Mouse (Mus musculus): ENCODE data around the gene Actbl2.

Gene Actbl2

GRCm38 (mm10) chr13:111269789-111270335 lies 15.0 kb downstream of the Actbl2 start:
- no peak for DNase-seq (ENCODE audit: low spot score)

DNA sequence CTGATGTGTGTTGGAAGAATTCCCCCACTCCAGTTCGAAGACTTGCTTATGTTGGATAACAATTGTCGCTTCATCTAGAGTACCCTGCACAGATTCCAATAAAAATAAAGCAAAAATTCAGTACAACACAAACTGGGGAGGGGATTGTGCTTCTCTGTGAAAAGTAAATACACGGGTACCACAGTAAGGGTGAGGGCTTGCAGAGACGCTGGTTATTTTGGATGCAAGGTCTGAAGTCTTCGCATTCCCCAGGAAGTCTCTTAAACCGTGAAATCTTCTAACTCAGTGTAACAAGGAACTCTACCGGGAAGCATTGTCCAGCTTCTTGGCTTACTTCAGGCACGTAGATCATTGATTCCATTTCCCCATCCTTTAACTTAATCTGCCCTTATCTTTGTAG lies 17.1 kb downstream of the Actbl2 start:
- no peak for DNase-seq (ENCODE audit: low spot score)

DNA sequence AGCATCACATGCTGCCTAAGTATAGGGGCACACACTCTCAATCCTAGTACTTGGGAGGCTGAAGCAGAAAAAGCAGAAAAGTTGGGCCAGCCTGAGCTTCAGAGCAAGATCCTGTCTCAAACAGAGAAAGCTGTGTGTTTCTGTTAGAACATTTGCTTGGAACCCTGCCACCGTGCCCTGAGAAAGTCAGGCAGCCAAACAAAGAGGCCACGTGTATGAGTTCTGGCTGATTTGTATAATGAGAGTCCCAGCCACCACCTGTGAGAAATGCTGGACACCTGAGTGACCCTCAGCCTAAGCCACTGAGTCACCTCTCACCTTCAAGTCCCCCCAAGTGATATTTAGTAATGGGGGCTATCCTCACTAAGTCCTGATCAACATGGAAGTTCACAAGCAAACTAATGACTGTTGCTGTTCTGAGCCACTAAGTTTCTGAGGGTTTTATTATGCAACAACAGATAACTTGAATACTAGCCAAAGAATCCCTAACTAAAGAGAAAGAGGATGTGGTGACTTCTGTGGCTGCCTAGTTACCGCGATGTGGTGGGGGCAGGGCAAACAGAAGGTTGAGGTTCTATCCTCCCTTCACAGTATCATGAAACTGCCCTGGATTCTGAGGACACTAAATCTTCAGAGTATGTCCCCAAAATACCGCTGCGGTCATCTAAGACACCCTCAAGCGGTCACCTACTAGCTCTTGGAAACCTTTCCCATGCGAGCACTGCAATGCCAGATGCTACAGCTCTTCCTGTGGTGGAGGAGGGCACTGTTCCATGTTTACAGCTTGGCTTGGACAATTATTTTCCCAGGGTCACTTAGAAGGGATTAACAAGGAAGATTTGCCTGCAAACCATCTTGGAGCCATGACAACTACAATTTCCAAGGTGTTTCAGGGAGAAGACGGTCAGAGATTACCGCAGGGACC lies 31.9 kb downstream of the Actbl2 start:
- peak; percentile 58 for DNase-seq (ENCODE audit: low spot score)

GRCm38 (mm10) chr13:111291161-111291957 lies 36.5 kb downstream of the Actbl2 start:
- DNase-seq (ENCODE audit: low spot score), result no peak

DNA sequence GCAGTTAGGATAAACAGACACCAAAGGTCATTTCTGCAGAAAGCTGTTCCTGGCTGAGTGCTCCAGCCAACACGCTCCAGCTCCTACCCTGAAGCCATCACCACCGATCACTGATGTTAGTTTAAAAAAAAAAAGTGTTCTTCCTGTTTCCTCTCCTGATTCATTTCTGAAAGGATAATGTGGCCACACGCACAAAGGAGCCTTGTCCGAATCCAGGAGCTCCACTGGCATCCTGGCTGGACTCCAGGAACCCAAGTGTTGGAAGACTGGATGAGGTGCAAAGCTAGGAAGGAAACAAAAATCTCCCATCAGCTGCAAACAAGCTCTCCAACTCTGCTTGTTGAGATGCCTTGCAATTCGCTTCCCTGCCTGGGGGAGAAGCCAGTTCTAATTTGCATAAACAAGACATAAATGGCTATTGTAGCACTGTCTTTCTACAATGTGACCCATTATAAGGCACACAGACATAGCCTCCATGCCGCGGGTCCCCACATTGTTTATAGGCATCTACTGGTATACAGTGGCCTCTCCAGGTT lies 37.2 kb downstream of the Actbl2 start:
- DNase-seq (ENCODE audit: low spot score), result peak; percentile 71

- no peak for DNase-seq (ENCODE audit: low spot score)
These were observed 38.7 kb downstream of the Actbl2 start for GRCm38 (mm10) chr13:111293478-111293877.

DNA sequence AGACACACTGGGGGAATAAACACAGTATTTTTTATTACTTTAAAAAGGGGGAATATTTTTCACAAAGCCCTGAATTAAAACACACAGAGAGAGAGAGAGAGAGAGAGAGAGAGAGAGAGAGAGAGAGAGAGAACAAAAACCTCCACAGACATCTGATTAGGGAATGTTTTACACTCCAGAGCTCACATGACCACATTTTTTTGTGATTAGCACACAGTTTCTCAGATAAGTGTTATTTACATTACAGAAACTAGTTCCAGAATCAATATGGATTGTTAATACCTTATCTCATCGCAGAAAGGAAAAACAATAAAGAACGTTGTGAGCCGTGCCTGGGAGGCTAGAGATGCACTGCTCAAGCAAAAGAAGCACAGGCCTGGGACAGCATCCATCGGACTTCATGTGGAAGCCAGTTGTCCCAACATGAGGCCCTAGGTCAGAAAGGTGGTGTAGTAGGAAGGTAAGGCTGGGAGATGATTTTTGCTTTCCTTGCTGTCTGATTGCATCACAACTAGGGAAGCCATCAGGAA lies 40.2 kb downstream of the Actbl2 start:
- DNase-seq (ENCODE audit: low spot score), result no peak

DNA sequence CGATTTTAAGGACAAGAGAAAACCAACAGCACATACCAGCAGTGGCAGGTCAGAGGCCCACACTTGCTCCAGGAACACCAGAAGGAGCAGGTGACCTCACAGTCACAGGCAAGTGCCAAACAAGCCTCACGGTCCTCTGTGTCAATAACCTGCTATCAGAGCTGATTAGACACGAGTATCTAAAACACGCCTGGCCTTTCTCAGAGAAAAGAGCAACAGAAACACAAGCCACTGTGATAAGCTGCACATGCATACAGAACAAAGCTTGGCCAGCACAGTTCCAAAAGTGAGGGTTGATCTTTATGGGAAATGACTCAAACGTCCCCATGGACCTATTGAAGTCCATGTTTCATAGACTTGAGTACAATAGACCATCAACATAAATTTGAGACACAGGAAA lies 41.2 kb downstream of the Actbl2 start:
- DNase-seq (ENCODE audit: low spot score), result no peak

DNA sequence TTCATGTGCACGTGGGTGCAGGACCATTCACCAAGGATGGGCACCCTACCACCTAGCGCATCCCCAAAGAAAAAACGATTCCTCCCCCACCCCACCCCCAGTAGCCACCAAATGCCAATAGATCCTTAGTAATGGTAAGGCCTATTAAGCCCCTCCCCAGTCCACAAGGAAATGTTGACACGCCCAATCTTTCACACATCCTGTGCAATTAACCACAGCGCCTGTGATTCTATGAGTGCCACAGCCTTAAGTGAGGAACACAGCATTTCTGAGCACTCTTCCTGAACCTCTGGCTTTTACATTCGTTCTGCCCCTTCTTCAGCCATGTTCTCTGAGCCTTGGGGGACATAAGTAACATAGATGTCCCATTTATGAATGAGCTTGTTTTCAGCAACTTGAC lies 42.8 kb downstream of the Actbl2 start:
- DNase-seq (ENCODE audit: low spot score), result no peak

DNA sequence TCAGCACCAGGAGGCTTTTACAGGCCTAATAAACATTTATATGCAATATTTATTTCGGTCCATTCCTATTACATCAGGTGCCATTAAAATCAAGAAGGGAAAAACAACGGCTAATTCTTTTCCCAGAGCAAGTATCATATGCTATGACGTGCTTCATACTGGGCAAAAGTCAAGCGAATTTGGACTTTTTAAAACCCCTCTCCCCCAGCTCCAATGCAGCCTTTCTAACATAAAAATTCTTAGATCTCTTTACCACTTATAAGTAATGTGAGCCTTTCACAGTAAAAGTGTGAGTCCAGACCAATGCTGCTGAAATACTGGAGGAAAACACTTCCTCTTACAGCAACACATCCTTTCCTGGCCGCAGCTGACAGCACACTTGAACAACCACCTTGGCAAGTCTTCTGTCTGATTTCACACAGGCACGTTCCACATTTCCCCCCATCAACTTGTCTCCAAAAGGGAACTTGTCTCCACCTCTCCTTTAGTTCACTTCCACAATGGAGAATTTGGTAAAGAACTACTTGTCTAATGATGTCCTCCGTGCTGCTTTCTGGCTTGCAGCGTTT lies 44.4 kb downstream of the Actbl2 start:
- no peak for DNase-seq (ENCODE audit: low spot score)

DNA sequence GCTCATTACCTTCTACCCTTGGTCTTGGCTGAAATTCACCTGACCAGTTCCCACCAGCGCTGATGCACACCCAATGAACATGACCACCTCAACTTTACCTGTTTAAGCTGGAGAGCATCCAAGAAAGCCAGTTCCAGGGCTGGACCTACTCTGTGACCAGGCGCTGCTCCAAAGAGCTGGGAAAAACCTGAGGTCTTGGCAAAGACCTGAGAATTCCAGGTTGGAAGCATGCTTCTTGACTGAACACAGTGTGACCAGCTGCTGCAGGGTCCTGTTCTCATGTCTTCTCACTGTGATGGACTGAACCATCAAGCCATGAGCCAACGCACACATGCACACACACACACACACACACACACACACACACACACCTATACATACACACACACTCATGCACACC lies 46.0 kb downstream of the Actbl2 start:
- DNase-seq (ENCODE audit: low spot score), result no peak

GRCm38 (mm10) chr13:111301431-111301830 lies 46.6 kb downstream of the Actbl2 start:
- no peak for DNase-seq (ENCODE audit: low spot score)

- no peak for DNase-seq (ENCODE audit: low spot score)
These were observed 49.4 kb downstream of the Actbl2 start for GRCm38 (mm10) chr13:111304194-111304593.

DNA sequence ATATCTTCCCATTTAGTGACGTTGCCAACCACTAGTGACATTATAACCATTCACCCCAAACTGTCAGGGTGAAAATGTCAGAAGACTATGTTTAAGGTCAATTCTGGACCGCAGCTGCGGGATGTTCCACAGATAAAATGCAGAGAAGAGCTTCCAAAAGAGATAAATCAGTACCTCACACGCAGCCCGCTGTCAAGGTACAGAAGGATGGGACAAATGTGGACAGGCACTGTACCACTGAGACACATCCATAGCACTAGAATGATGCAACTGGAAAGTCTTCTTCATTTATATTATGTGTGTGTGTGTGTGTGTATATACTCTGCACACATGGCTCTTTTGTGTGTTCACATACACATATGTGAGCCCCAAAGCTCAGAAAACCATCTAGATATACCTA lies 49.9 kb downstream of the Actbl2 start:
- no peak for DNase-seq (ENCODE audit: low spot score)

Measured in layer of hippocampus, adult 11-12 months (tissue).